Mouse (Mus musculus): ENCODE measurements at regions not wholly inside any gene's neighbourhood (a gene's known extent, or its start where the extent isn't known, plus 50 kb on each side); places are given as distances from the start of the nearest gene placed in this dataset.

- Histone ChIP-seq H3K27ac (no peak overlapping the region), H3K4me3 (no peak overlapping the region)
- no peak for DNase-seq (ENCODE audit: low spot score in 2 of 2)
- no peak for TF ChIP-seq CTCF (conservative IDR thresholded peaks at IDR 0.05)
These were observed 88.4 kb upstream of the Tacr1 start for GRCm38 (mm10) chr6:82313691-82314090.

All from layer of hippocampus, adult 2 months (tissue).